Mouse (Mus musculus): ENCODE results near the gene Smoc1.

GRCm38 (mm10) chr12:81088131-81088530 is 61.5 kb downstream of the Smoc1 start:
- TF ChIP-seq CTCF (conservative IDR thresholded peaks at IDR 0.05; ENCODE audit: low read length) (no peak), NANOG (IDR thresholded peaks at IDR 0.05; ENCODE audit: borderline replicate concordance, low read length) (no peak)

Data from E14TG2a.4 (cell line).